Mouse (Mus musculus): ENCODE results near the gene Vmo1.

GRCm38 (mm10) chr11:70562995-70563469 lies 48.6 kb upstream of the Vmo1 start:
- TF ChIP-seq CTCF (IDR thresholded peaks at IDR 0.05; ENCODE audit: control insufficient read depth, insufficient read depth, insufficient replicate concordance, low read depth, low read length), result no peak
- no peak for TF ChIP-seq POLR2A (IDR thresholded peaks at IDR 0.05; ENCODE audit: control insufficient read depth, low read depth, low read length)

All from testis, adult 2 months (tissue).